ENCODE assay signal across 7 mouse cellular contexts in genomic region chr2:30712841-30713401, GRCm38 (mm10).
A peak's percentile ranks its signal among the peaks of the same experiment; 100 is the strongest.
DNase-seq lines count a peak whose midpoint lies in the region; ATAC-seq and TF ChIP-seq lines count a peak whose summit lies in the region.

No protein-coding gene starts in this region.

- TF ChIP-seq CTCF in liver, adult 2 months (IDR thresholded peaks at IDR 0.05; ENCODE audit: low read depth, low read length) = no peak

- no peak overlapping the region for H3K4me3 ChIP-seq in liver, adult 2 months (ENCODE audit: insufficient read depth, low read depth, low read length)
- no peak overlapping the region for H3K4me3 ChIP-seq in liver, embryonic 12.5 days
- no peak overlapping the region for H3K4me3 ChIP-seq in heart, embryonic 14.5 days (ENCODE audit: control insufficient read depth in 1 of 2, insufficient read depth in 1 of 2, low read depth in 1 of 2, low read length in 2 of 2)
- no peak overlapping the region for H3K4me3 ChIP-seq in midbrain, embryonic 15.5 days

- H3K4me2 ChIP-seq in liver, embryonic 12.5 days = no peak overlapping the region
- H3K4me2 ChIP-seq in heart, embryonic 14.5 days (ENCODE audit: low read length) = no peak overlapping the region
- H3K4me2 ChIP-seq in midbrain, embryonic 15.5 days = no peak overlapping the region

- no peak for TF ChIP-seq POLR2A in liver, adult 2 months (IDR thresholded peaks at IDR 0.05; ENCODE audit: extremely low read depth, insufficient read depth, low read length)

- DNase-seq in liver, adult 2 months (ENCODE audit: extremely low read depth, low read depth, low spot score) = peak; percentile 84
- peak; percentile 70 for DNase-seq in cerebellum, adult 9-11 months
- DNase-seq in right cerebral cortex, postnatal 4 days = no peak

- no peaks in the 10 kb centered on the region for H3K9me3 ChIP-seq in liver, embryonic 12.5 days (replicated peaks)
- H3K9me3 ChIP-seq in heart, embryonic 14.5 days (ENCODE audit: control insufficient read depth, low read length) = no peaks in the 10 kb centered on the region
- H3K9me3 ChIP-seq in midbrain, embryonic 15.5 days = no peaks in the 10 kb centered on the region

- 42% methylated on average over 9 of the region's 9 CpGs for WGBS in liver, adult 2 months
- WGBS in liver, embryonic 12.5 days (ENCODE audit: insufficient replicate concordance) = 39% methylated on average over 9 of the region's 9 CpGs
- WGBS in heart, embryonic 14.5 days = 58% methylated on average over 9 of the region's 9 CpGs
- WGBS in midbrain, embryonic 15.5 days = 62% methylated on average over 9 of the region's 9 CpGs

- H3K27me3 ChIP-seq in liver, adult 2 months (ENCODE audit: control insufficient read depth, insufficient read depth, low read length) = no peaks in the 10 kb centered on the region
- H3K27me3 ChIP-seq in liver, embryonic 12.5 days (replicated peaks) = peaks cover 100% of the 10 kb centered on the region
- no peaks in the 10 kb centered on the region for H3K27me3 ChIP-seq in heart, embryonic 14.5 days (ENCODE audit: control insufficient read depth, insufficient read depth, low read length)
- H3K27me3 ChIP-seq in midbrain, embryonic 15.5 days (replicated peaks) = no peaks in the 10 kb centered on the region

- peak overlapping the region; percentile 56; the same call in 1 of the 2 replicates for H3K27ac ChIP-seq in liver, adult 2 months (replicated peaks; ENCODE audit: insufficient read depth, low read depth, low read length)
- H3K27ac ChIP-seq in liver, embryonic 12.5 days = no peak overlapping the region
- peak overlapping the region; percentile 84 to 93 for H3K27ac ChIP-seq in heart, embryonic 14.5 days (replicated peaks in 1 of 2; ENCODE audit: control insufficient read depth in 1 of 2, insufficient read depth in 1 of 2, low read depth in 2 of 2, low read length in 2 of 2)
- peak overlapping the region; percentile 94 for H3K27ac ChIP-seq in midbrain, embryonic 15.5 days

- H3K36me3 ChIP-seq in liver, adult 2 months (ENCODE audit: control insufficient read depth, insufficient read depth, low read length) = no peaks in the 10 kb centered on the region
- no peaks in the 10 kb centered on the region for H3K36me3 ChIP-seq in liver, embryonic 12.5 days
- H3K36me3 ChIP-seq in heart, embryonic 14.5 days (ENCODE audit: control insufficient read depth, insufficient read depth, low read length) = no peaks in the 10 kb centered on the region
- H3K36me3 ChIP-seq in midbrain, embryonic 15.5 days (replicated peaks) = no peaks in the 10 kb centered on the region

- H3K4me1 ChIP-seq in liver, adult 2 months (ENCODE audit: control insufficient read depth, insufficient read depth, low read length) = peaks cover 16% of the 10 kb centered on the region
- peaks cover 57% of the 10 kb centered on the region for H3K4me1 ChIP-seq in liver, embryonic 12.5 days
- H3K4me1 ChIP-seq in heart, embryonic 14.5 days (ENCODE audit: control insufficient read depth in 2 of 2, insufficient read depth in 2 of 2, low read length in 2 of 2) = peaks cover 43 to 60% of the 10 kb centered on the region in 2 experiments
- peaks cover 61% of the 10 kb centered on the region for H3K4me1 ChIP-seq in midbrain, embryonic 15.5 days

- no peak for ATAC-seq in liver, embryonic 12.5 days
- no peak for ATAC-seq in heart, embryonic 14.5 days (ENCODE audit: insufficient number of reproducible peaks, insufficient read depth, low FRiP score, low read depth)
- ATAC-seq in midbrain, embryonic 15.5 days (replicated peaks) = no peak
- no peak for ATAC-seq in granulocyte monocyte progenitor cell, adult 5-6 weeks (replicated peaks; ENCODE audit: poor library complexity, severe bottlenecking)

- H3K9ac ChIP-seq in liver, adult 2 months (ENCODE audit: low read depth, low read length) = no peak overlapping the region
- no peak overlapping the region for H3K9ac ChIP-seq in liver, embryonic 12.5 days
- peak overlapping the region; percentile 87 for H3K9ac ChIP-seq in heart, embryonic 14.5 days (ENCODE audit: low read length)
- H3K9ac ChIP-seq in midbrain, embryonic 15.5 days = no peak overlapping the region

- no peaks in the 10 kb centered on the region for H3K79me2 ChIP-seq in liver, adult 2 months (ENCODE audit: control insufficient read depth, insufficient read depth, low read length)
